Mouse (Mus musculus) A20 (cell line): ENCODE data around the gene Olfr573-ps1.

Experiments
- DNase-seq: peaks from one replicate; pipeline ENCODE4 v3.0.0-alpha.2; 2011; ENCODE audit warnings: low read depth, low spot score

The Olfr573-ps1 gene

DNA sequence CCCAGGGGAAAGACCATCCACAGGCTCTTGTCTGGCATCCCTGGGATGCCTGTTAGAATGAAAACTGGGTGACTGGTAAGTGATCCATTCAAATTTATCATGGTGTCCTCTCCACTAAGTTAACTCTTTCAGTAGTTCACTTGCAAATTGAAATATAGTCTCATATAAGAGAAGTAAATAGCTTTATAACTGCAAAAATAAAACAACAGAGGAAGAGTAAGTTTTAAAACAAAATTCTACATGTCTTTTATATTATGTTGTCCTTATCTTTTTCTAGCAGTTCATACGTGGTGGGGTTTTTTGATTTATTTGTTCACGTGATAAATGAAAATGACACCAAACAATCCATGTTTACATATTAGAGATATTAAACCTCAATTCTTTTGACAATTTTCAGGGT, at the start of gene Olfr573-ps1:
Olfr573-ps1 (minus strand) TSS at position 101 of the 400 bp plus-strand sequence.
- DNase-seq, result no peak

DNA sequence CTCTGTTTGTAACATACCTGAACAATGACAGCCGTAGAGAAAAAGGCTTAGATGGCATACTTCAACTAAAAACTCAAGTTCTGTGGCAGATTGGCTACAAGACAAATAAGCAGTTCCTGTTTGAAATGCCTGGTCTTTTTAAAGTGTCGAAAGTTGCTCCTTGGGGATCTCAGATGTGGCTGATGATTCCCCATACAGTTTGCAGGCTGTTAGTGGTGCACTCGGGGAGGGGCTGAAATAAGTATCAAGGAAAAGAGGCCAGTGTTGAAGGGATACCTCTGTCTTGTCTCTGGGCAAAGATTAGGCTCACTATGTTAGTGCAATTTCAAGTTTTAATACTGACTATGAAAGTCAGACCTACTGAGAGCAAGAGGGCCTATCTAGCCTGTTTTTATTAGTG, 46.8 kb upstream of the Olfr573-ps1 start, which contains the start of gene Olfr578:
Olfr578 (minus strand) TSS at position 101 of the 400 bp plus-strand sequence.
- no peak for DNase-seq

DNA sequence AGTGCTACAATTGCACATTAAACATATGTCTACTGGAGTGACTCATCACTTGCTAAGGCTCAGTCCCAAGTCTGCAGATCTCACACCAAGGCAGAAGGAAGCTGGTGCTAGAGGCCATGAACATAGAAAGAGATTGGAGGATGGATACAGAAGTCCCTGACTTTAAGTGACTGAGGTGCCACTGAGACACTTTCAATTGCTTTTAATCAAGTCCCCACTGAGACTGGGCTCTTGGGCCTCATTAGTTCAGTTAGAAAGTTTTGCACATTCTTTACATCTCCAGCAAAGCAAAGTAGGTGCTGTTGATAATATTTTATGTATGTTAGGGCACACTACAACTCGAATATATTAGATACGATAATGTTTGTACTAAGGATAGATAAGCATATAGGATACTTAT, 33.5 kb upstream of the Olfr573-ps1 start, which contains the start of gene Olfr577:
Olfr577 (minus strand) TSS at position 101 of the 400 bp plus-strand sequence.
- no peak for DNase-seq

GRCm38 (mm10) chr7:102974399-102974798, 32.0 kb upstream of the Olfr573-ps1 start:
- no peak for DNase-seq

DNA sequence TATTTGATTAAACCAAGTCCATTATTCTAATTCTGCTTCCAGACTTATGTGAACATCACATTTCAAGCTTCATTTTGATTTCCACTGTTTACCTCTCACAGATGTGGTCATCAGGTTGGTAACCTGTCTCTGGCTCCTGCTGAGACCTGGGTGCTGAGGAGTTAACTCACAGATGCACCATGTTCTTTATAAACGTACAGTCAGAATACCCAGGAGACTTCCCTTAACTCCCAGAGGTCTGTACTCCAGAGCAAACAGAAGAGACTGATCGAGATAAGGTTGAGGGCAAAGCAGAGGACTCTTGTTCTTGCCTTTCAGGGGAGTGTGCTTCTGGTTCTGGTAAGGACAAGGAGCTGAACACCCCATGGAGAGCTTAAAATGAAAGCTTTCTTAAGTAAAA, 20.0 kb upstream of the Olfr573-ps1 start, which contains the start of gene Olfr576:
Olfr576 (plus strand) TSS at position 301 of the 400 bp plus-strand sequence.
- DNase-seq, result no peak

GRCm38 (mm10) chr7:102958593-102958992, 16.2 kb upstream of the Olfr573-ps1 start, which contains the start of gene Olfr575:
Olfr575 (minus strand) TSS chr7:102958775.
- no peak for DNase-seq

- no peak for DNase-seq
These were observed 15.8 kb upstream of the Olfr573-ps1 start for GRCm38 (mm10) chr7:102958137-102958536.

- no peak for DNase-seq
These were observed 8.4 kb upstream of the Olfr573-ps1 start for GRCm38 (mm10) chr7:102950732-102951131.

DNA sequence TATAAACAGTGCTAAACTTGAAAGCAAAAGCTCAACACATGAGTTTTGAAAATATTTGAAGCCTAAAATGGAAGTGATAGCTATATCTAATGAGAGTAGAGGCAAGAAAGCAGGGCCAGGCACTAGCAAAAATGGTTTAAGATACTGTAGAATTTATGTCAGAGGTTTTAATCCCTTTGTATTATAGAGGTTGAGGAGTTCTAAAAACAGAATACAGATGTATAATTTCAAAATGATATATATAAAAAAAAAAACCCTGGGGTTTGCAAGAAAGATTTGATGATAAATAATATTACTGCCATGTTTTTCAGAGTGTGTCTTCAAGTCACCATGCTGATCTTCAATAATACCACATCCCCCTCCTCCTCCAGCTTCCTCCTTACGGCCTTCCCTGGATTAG, 5.8 kb upstream of the Olfr573-ps1 start, which contains the start of gene Olfr574:
Olfr574 (plus strand) TSS at position 301 of the 400 bp plus-strand sequence.
- no peak for DNase-seq

DNA sequence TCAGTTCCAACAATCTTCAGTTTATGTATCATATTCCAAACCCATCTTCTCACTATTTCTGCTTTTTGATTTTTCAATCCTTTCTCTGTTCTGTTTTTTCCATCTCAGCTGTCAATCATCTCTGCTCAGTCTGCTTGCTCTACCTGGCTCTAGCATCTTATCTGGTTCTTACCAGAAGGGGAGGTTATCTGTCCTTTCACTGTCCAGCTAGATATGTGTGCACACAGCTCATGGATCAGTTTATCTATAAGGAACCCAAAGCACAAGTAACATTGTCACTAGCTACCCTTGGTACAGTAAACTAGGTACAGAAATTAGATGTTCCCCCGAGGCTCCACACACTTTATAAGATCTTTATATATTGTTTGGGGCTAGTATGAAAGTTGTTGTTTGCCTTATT, 1.0 kb upstream of the Olfr573-ps1 start:
- DNase-seq, result no peak

GRCm38 (mm10) chr7:102927105-102927504, 15.3 kb downstream of the Olfr573-ps1 start:
- DNase-seq, result peak; percentile 12

- no peak for DNase-seq
These were observed 18.3 kb downstream of the Olfr573-ps1 start, which contains the start of gene Olfr572 for GRCm38 (mm10) chr7:102924109-102924508. Olfr572 (plus strand) TSS chr7:102924409.

- peak; percentile 61 for DNase-seq
These were observed 22.7 kb downstream of the Olfr573-ps1 start for GRCm38 (mm10) chr7:102919632-102920031.

DNA sequence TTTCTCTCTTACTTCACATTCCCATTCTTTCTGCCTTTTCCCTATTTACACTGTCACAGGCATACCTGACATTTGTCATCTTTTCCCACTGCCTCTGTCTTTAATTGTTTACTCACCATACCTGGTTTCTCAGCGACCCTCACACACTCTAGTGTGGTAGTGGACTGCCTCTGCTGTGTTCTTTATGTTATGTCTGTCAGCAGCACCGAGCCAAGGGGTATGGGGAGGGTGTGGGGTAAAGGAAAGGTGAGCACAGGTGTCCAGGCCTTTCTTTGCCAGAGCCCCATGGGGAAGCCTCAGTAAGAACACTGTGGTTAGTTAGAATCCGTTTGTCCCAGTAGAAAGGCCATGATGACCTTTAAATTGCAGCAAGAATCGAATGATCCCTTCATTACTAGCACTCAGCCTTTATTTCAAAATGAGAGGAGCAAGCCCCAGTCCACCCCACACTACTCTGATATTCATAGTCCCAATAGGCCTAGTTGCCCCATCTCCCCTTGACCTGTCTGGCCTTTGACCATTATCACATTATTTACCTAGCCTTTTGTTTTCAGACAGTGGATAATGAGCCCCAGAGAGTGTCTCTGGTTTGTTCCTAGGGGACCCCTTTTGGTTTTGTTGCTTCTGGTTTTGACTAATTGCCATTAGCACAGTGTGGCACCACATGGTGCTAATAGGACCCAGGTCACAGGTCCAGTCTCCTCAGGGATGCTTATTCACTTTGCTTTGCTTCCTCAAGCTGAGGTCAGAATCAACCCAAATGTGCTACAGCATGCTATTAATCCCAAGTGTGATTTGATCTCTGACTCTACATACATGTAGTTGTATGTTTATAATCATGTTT, 25.1 kb downstream of the Olfr573-ps1 start, which contains the start of gene Olfr571:
Olfr571 (minus strand) TSS at position 505 of the 844 bp plus-strand sequence.
- no peak for DNase-seq

DNA sequence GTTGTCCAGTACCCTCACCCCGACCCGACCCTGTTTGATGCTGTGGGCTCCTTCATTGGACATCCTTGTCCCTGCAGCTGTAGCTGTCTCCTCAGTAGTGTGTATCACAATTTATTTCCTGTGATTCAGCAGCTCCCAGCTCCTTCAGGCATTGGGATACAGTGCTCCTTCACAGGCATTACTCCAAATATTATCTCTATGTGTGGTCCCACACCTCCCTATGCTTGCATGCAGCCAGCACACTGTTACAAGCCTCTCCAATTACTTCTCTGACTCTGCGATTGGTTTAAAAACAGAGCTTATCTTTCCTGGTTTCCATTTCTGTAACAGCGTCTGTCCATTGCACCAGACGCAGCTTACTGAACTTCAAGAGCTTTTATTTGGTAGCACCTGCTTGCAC, 26.0 kb downstream of the Olfr573-ps1 start:
- no peak for DNase-seq

- no peak for DNase-seq
These were observed 27.1 kb downstream of the Olfr573-ps1 start for GRCm38 (mm10) chr7:102915261-102915660.
